Mouse (Mus musculus) MEL (cell line): ENCODE results near the gene Ltv1.

Experiments
- CTCF ChIP-seq, 3 experiments: IDR thresholded peaks in 2 of 3; conservative IDR thresholded peaks in 1 of 3; 2 replicates each; pipeline ENCODE4 v1.5.1; 2011 to 2012; ENCODE audit warnings: low read length in 3 of 3, low read depth in 2 of 3, mild to moderate bottlenecking in 2 of 3, improper control_type of control experiment in 1 of 3, inconsistent platforms in 1 of 3, mixed read lengths in 1 of 3, moderate library complexity in 1 of 3; ENCODE audit not compliant: control insufficient read depth in 1 of 3, insufficient read depth in 1 of 3, poor library complexity in 1 of 3, severe bottlenecking in 1 of 3
- ELF1 ChIP-seq: IDR thresholded peaks from 2 replicates; pipeline ENCODE4 v1.6.1; 2014; ENCODE audit warnings: low read depth, mild to moderate bottlenecking, inconsistent platforms, low read length, improper control_type of control experiment, moderate library complexity
- EP300 ChIP-seq, 2 experiments: IDR thresholded peaks; 2 replicates each; pipeline ENCODE4 v1.6.1; 2011; ENCODE audit warnings: improper control_type of control experiment in 2 of 2, low read length in 2 of 2, low read depth in 1 of 2, mild to moderate bottlenecking in 1 of 2
- ETS1 ChIP-seq: IDR thresholded peaks from 2 replicates; pipeline ENCODE4 v1.6.1; 2012; ENCODE audit warnings: low read depth, mild to moderate bottlenecking, inconsistent platforms, low read length, improper control_type of control experiment, moderate library complexity
- MAX ChIP-seq: IDR thresholded peaks from 2 replicates; pipeline ENCODE4 v1.6.1; 2011; ENCODE audit warnings: low read length, improper control_type of control experiment
- MAZ ChIP-seq: IDR thresholded peaks from 2 replicates; pipeline ENCODE4 v1.6.1; 2012; ENCODE audit warnings: low read depth, mild to moderate bottlenecking, inconsistent platforms, low read length, improper control_type of control experiment
- POLR2A ChIP-seq, 2 experiments: IDR thresholded peaks; 2 replicates each; pipeline ENCODE4 v1.6.1; 2011 to 2012; ENCODE audit warnings: low read length in 2 of 2, mild to moderate bottlenecking in 2 of 2, control low read depth in 1 of 2, improper control_type of control experiment in 1 of 2, low read depth in 1 of 2, moderate library complexity in 1 of 2; ENCODE audit not compliant: control insufficient read depth in 1 of 2, insufficient read depth in 1 of 2, poor library complexity in 1 of 2
- RAD21 ChIP-seq: IDR thresholded peaks from 2 replicates; pipeline ENCODE4 v1.6.1; 2011; ENCODE audit warnings: mild to moderate bottlenecking, low read depth, low read length, improper control_type of control experiment
- SMC3 ChIP-seq: IDR thresholded peaks from 2 replicates; pipeline ENCODE4 v1.6.1; 2011; ENCODE audit warnings: low read depth, low read length, improper control_type of control experiment
- UBTF ChIP-seq: IDR thresholded peaks from 2 replicates; pipeline ENCODE4 v1.6.1; 2012; ENCODE audit warnings: low read depth, mild to moderate bottlenecking, inconsistent platforms, low read length, improper control_type of control experiment, moderate library complexity, borderline replicate concordance; ENCODE audit not compliant: insufficient read depth
- USF2 ChIP-seq, 2 experiments: IDR thresholded peaks; 2 replicates each; pipeline ENCODE4 v1.6.1; 2011 to 2012; ENCODE audit warnings: improper control_type of control experiment in 2 of 2, low read length in 2 of 2, borderline replicate concordance in 1 of 2, inconsistent platforms in 1 of 2, low read depth in 1 of 2, mild to moderate bottlenecking in 1 of 2; ENCODE audit not compliant: insufficient read depth in 1 of 2

- no peak for TF ChIP-seq MAZ
- no peak for TF ChIP-seq SMC3
- TF ChIP-seq POLR2A (IDR thresholded peaks at IDR 0.05; ENCODE audit: control insufficient read depth in 1 of 2, insufficient read depth in 1 of 2, low read depth in 1 of 2, low read length in 2 of 2, poor library complexity in 1 of 2), result no peak
- TF ChIP-seq ETS1, result no peak
- no peak for TF ChIP-seq CTCF (IDR thresholded peaks at IDR 0.05 in 2 of 3, conservative IDR thresholded peaks at IDR 0.05 in 1 of 3; ENCODE audit: control insufficient read depth in 1 of 3, insufficient read depth in 1 of 3, low read depth in 2 of 3, low read length in 3 of 3, poor library complexity in 1 of 3, severe bottlenecking in 1 of 3)
- TF ChIP-seq MAX, result no peak
- no peak for TF ChIP-seq ELF1
- TF ChIP-seq EP300 (IDR thresholded peaks at IDR 0.05; ENCODE audit: low read depth in 1 of 2, low read length in 2 of 2), result no peak
- TF ChIP-seq RAD21, result no peak
- TF ChIP-seq USF2 (IDR thresholded peaks at IDR 0.05; ENCODE audit: borderline replicate concordance in 1 of 2, insufficient read depth in 1 of 2, low read depth in 1 of 2, low read length in 2 of 2), result no peak
- no peak for TF ChIP-seq UBTF
These were observed 21.5 kb downstream of the Ltv1 start for GRCm38 (mm10) chr10:13171461-13171860.
